Mouse (Mus musculus) forebrain, embryonic 10.5 days (tissue): ENCODE data around the gene Id3. TPM values are rescaled to one million over a fixed set of nuclear protein-coding genes. Genes with fewer than 3 reads are reported as not detected.
"Not testable (repeated sequence)": the region's sequence is repeated elsewhere in the genome, so short reads cannot be mapped to it uniquely, and the experiment has no call there.

ENCODE experiments used
- DNase-seq: peaks from one replicate; pipeline ENCODE4 v3.0.0-alpha.2; 2017; ENCODE audit warnings: low spot score; ENCODE audit errors: extremely low spot score
- H3K27ac ChIP-seq: fragments of 300-500 bp; sonication (generic); 2 replicates; pipeline ENCODE4 v1.5.1; 2016; ENCODE audit warnings: mild to moderate bottlenecking
- H3K27me3 ChIP-seq: fragments of 300-500 bp; sonication (generic); 2 replicates; pipeline ENCODE4 v1.6.1; 2016; ENCODE audit warnings: mild to moderate bottlenecking; ENCODE audit not compliant: poor library complexity, severe bottlenecking
- H3K36me3 ChIP-seq: fragments of 300-500 bp; sonication (generic); replicated peaks from 2 replicates; pipeline ENCODE4 v1.6.1; 2016; ENCODE audit warnings: mild to moderate bottlenecking, moderate library complexity
- H3K4me1 ChIP-seq: fragments of 300-500 bp; sonication (generic); 2 replicates; pipeline ENCODE4 v1.6.1; 2016
- H3K4me3 ChIP-seq: fragments of 300-500 bp; sonication (generic); 2 replicates; pipeline ENCODE4 v1.5.1; 2016; ENCODE audit warnings: mild to moderate bottlenecking, moderate library complexity
- H3K9me3 ChIP-seq: fragments of 300-500 bp; sonication (generic); 2 replicates; pipeline ENCODE4 v1.6.1; 2016; ENCODE audit warnings: mild to moderate bottlenecking, moderate library complexity
- WGBS: fragments of 180-500 bp; shearing (Covaris S2); methylation state at CpG from one replicate; pipeline ENCODE4 v1.1.7; 2016; 5-methylcytosine and 5-hydroxymethylcytosine counted together
- polyA plus RNA-seq: library from polyadenylated mRNA; unstranded; fragments of >200 nt; fragmentation: Nextera tagmentation; extraction: Ambion mirVana; gene quantifications from 2 replicates; pipeline ENCODE4 v1.2.1, GENCODE M21; 2016

Gene Id3
- polyA plus RNA-seq: 488 and 529 TPM in 2 replicates

DNA sequence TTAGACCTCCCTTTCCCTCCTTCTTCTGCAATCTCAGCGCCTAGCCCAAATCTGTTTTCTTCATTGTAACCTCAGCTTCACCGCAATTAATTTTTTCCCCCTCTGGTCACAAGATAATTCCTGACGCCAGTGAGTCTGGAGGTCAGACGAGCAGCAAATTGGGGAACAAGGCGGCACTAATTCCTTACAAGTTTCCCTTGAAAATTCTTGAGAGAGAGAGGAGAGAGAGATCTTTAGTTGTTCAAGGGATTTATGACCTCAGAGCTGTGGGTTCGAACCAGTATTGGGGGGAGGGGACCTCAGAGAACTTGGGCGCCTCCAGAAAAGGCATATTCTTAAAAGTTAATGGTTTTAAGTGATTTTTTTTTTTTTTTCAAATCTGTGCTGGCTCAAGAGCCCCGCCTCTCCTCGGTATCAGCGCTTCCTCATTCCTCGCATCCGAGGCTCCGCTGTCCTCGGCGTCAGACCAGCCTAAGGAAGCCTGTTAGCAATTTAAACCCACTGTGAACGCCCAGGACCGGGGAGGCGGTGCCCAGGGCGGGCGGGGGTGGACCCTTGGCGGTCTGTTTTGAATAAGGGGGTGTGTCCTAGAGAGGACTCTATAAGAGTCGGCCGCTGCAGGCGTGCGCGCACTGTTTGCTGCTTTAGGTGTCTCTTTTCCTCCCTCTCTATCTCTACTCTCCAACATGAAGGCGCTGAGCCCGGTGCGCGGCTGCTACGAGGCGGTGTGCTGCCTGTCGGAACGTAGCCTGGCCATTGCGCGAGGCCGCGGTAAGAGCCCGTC, at the start of gene Id3:
TSS of gene Id3 (plus strand) at position 305 of the 784 bp plus-strand sequence.
- Histone ChIP-seq H3K4me1 (peaks cover 99% of the 10 kb centered on the region), H3K36me3 (peaks cover 13% of the 10 kb centered on the region), H3K27ac (peak within 1 kb of the TSS; percentile 97), H3K27me3 (peaks cover 21% of the 10 kb centered on the region), H3K9me3 (no peaks in the 10 kb centered on the region), H3K4me3 (peak within 1 kb of the TSS; percentile 81)
- WGBS: under 1% methylated on average over 39 of the region's 39 CpGs
- peak; percentile 95 for DNase-seq

- 82% methylated on average over 18 of the region's 18 CpGs for WGBS
- H3K27ac ChIP-seq: peak overlapping the region; percentile 44
- DNase-seq: no peak
- H3K4me1 ChIP-seq: peaks cover 32% of the 10 kb centered on the region
- no peak overlapping the region for H3K4me3 ChIP-seq
- no peaks in the 10 kb centered on the region for H3K36me3 ChIP-seq
- peaks cover 11% of the 10 kb centered on the region; the same call in 1 of the 2 replicates for H3K9me3 ChIP-seq
- peaks cover 17% of the 10 kb centered on the region; the same call in 1 of the 2 replicates for H3K27me3 ChIP-seq
These were observed 48.6 kb upstream of the Id3 start for GRCm38 (mm10) chr4:136094519-136095219.

DNA sequence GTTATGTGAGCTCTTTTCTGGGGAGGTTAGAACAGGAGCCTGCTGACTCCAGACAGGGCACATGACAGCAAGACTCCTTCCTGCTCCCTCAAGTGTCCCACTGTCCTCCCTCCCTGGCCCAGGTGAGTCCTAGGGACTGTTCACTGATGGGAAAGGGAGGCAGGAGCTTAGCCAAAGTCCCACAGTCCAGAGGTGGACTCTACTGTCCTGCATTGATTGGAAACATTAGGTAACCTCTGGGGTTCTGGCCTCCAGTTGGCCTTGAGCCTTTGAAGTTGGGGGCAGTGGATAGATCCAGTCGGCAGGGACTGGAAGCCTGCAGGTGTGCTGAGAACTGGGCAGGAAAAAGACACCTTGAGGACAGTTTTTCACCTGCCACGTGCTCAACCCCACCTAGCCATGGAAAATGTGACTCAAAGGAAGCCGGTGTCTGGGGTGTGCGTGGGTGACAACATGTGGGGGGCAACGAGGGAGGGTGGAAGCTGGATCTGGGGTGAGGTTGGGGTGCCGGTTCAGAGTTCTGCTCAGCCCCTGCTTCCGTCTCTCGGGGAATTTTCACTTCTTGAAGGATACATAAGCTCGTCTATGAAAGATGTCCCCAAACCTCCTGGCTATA, 47.7 kb upstream of the Id3 start:
- no peak overlapping the region for H3K4me3 ChIP-seq
- H3K27ac ChIP-seq: 0 out of 2 replicates have a peak overlapping the region, but pooled peaks have one; percentile 44
- H3K4me1 ChIP-seq: peaks cover 29% of the 10 kb centered on the region
- peaks cover 17% of the 10 kb centered on the region; the same call in 1 of the 2 replicates for H3K27me3 ChIP-seq
- 81% methylated on average over 9 of the region's 9 CpGs for WGBS
- no peak for DNase-seq
- no peaks in the 10 kb centered on the region for H3K36me3 ChIP-seq
- H3K9me3 ChIP-seq: peaks cover 11% of the 10 kb centered on the region; the same call in 1 of the 2 replicates

- H3K4me3 ChIP-seq: no peak overlapping the region
- 62% methylated on average over 11 of the region's 11 CpGs for WGBS
- peaks cover 11% of the 10 kb centered on the region; the same call in 1 of the 2 replicates for H3K9me3 ChIP-seq
- peaks cover 29% of the 10 kb centered on the region for H3K4me1 ChIP-seq
- H3K27me3 ChIP-seq: peaks cover 17% of the 10 kb centered on the region; the same call in 1 of the 2 replicates
- 0 out of 2 replicates have a peak overlapping the region, but pooled peaks have one; percentile 40 for H3K27ac ChIP-seq
- DNase-seq: no peak
- no peaks in the 10 kb centered on the region for H3K36me3 ChIP-seq
These were observed 46.7 kb upstream of the Id3 start for GRCm38 (mm10) chr4:136096446-136097113.

GRCm38 (mm10) chr4:136098446-136098845, 44.9 kb upstream of the Id3 start:
- 88% methylated on average over 3 of the region's 3 CpGs for WGBS

GRCm38 (mm10) chr4:136100396-136101070, 42.8 kb upstream of the Id3 start:
- Histone ChIP-seq H3K9me3 (no peaks in the 10 kb centered on the region), H3K27ac (no peak overlapping the region), H3K36me3 (no peaks in the 10 kb centered on the region), H3K27me3 (peaks cover 45% of the 10 kb centered on the region), H3K4me1 (peaks cover 33% of the 10 kb centered on the region), H3K4me3 (no peak overlapping the region)
- WGBS: 77% methylated on average over 12 of the region's 12 CpGs
- DNase-seq: no peak

More at GRCm38 (mm10) chr4:136098446-136098845, 44.9 kb upstream of the Id3 start:
- no peaks in the 10 kb centered on the region for H3K9me3 ChIP-seq
- H3K4me3 ChIP-seq: no peak overlapping the region
- H3K36me3 ChIP-seq: no peaks in the 10 kb centered on the region
- H3K4me1 ChIP-seq: peaks cover 29% of the 10 kb centered on the region
- no peak for DNase-seq
- no peak overlapping the region for H3K27ac ChIP-seq
- peaks cover 28% of the 10 kb centered on the region for H3K27me3 ChIP-seq

DNA sequence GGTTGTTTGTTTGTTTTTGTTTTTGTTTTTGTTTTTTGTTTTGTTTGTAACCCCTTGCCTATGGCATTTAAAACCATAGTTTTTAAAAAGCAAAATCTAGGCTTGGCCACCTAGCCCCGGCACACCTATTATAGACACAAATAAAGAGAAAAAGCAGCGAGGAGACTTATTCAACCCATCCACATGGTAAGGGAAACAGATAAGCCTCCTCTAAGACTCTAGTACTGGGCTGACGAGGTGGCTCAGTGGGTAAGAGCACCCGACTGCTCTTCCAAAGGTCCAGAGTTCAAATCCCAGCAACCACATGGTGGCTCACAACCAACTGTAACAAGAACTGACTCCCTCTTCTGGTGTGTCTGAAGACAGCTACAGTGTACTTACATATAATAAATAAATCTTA, 41.5 kb upstream of the Id3 start:
- 84% methylated on average over 4 of the region's 4 CpGs for WGBS
- not testable (repeated sequence) for H3K9me3 ChIP-seq, H3K27ac ChIP-seq, H3K4me3 ChIP-seq, DNase-seq, H3K36me3 ChIP-seq
- H3K4me1 ChIP-seq: peaks cover 29% of the 10 kb centered on the region
- H3K27me3 ChIP-seq: peaks cover 38% of the 10 kb centered on the region

DNA sequence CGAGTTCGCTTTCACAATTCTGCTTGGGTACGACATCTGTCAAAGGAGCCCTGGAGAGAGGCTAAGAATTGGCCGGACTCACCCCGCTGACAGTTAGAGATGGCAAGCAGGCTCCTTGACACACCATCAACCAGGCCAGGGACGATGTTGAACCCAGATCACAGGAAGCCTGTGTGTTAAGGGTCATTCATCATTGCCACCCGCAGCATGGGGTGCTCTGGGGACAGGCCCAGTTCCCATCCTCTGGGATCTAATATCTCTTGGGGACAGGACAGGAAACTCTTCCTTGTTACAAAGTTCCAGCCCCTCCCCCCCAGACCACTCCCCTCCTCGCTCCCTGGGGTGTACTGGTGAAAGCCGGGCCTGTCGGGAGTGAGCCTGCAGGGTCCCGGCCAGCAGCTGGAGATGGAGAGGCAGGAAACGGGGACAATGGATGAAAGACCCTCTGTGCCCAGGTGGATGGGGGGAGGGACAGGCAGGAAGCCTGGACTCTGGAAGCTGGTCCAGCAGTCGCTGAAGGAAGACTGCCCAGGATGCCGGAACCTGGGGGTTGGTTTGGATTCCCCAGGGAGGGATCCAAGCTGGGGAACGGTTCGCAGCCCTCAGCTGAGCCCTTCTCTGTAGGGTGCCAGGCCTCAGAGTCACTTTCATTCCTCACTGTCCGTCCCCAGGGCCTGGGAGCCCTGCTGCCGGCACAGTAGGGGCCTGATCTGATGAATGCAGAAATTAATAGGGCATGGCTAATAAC, 38.5 kb upstream of the Id3 start:
- Histone ChIP-seq H3K36me3 (no peaks in the 10 kb centered on the region), H3K4me3 (peak overlapping the region; percentile 25), H3K9me3 (no peaks in the 10 kb centered on the region), H3K27ac (peak overlapping the region; percentile 84), H3K27me3 (peaks cover 37% of the 10 kb centered on the region), H3K4me1 (peaks cover 35% of the 10 kb centered on the region)
- DNase-seq: no peak
- WGBS: 6% methylated on average over 18 of the region's 18 CpGs

- Histone ChIP-seq H3K36me3 (no peaks in the 10 kb centered on the region), H3K27me3 (peaks cover 37% of the 10 kb centered on the region), H3K4me1 (peaks cover 34% of the 10 kb centered on the region), H3K4me3 (no peak overlapping the region), H3K9me3 (no peaks in the 10 kb centered on the region), H3K27ac (peak overlapping the region; percentile 73)
- DNase-seq: no peak
- 48% methylated on average over 7 of the region's 7 CpGs for WGBS
These were observed 36.4 kb upstream of the Id3 start for GRCm38 (mm10) chr4:136106880-136107301.

- WGBS: 92% methylated on average over 2 of the region's 2 CpGs
- H3K9me3 ChIP-seq: no peaks in the 10 kb centered on the region
- H3K4me1 ChIP-seq: peaks cover 38% of the 10 kb centered on the region
- H3K4me3 ChIP-seq: no peak overlapping the region
- H3K27me3 ChIP-seq: peaks cover 18% of the 10 kb centered on the region
- peak overlapping the region; percentile 36; the same call in 1 of the 2 replicates for H3K27ac ChIP-seq
- no peak for DNase-seq
- no peaks in the 10 kb centered on the region for H3K36me3 ChIP-seq
These were observed 34.1 kb upstream of the Id3 start for GRCm38 (mm10) chr4:136109153-136109552.
